Mouse (Mus musculus): ENCODE data around the gene Papolb. TPM values are rescaled to one million over a fixed set of nuclear protein-coding genes. Genes with fewer than 3 reads are reported as not detected.
A peak's percentile ranks its signal among the peaks of the same experiment; 100 is the strongest.

Papolb gene
- polyA plus RNA-seq, 1 experiment from 2014 or later = 0.12 TPM

- 32% methylated on average over 15 of the region's 15 CpGs for WGBS
- H3K4me1 ChIP-seq (ENCODE audit: insufficient read depth, low read depth, low read length) = 0 out of 2 replicates have a peak, but pooled peaks cover 3% of the 10 kb centered on the region
- 0 out of 2 replicates have a peak overlapping the region, but pooled peaks have one; percentile 12 for H3K4me2 ChIP-seq (replicated peaks; ENCODE audit: low read depth, low read length)
- TF ChIP-seq EP300 (IDR thresholded peaks at IDR 0.05) (peak; percentile 47; the same call in 1 of the 2 replicates), CTCF (IDR thresholded peaks at IDR 0.05) (no peak)
- no peak overlapping the region for H3K9ac ChIP-seq (replicated peaks; ENCODE audit: low read depth)
- DNase-seq (ENCODE audit: low spot score) = peak; percentile 18
- no peaks in the 10 kb centered on the region for H3K27me3 ChIP-seq (replicated peaks; ENCODE audit: insufficient read depth, low read length)
- peak; percentile 59 for ATAC-seq
- H3K27ac ChIP-seq (ENCODE audit: low read length) = peak overlapping the region; percentile 27; the same call in 1 of the 2 replicates
- H3K9me3 ChIP-seq (ENCODE audit: low read length) = no peaks in the 10 kb centered on the region
- H3K4me3 ChIP-seq (ENCODE audit: low read depth, low read length) = no peak overlapping the region
- H3K36me3 ChIP-seq (ENCODE audit: insufficient read depth, low read length) = no peaks in the 10 kb centered on the region
Measured at GRCm38 (mm10) chr5:142509141-142510060, 20.5 kb downstream of the Papolb start.

GRCm38 (mm10) chr5:142505695-142506423, 24.0 kb downstream of the Papolb start:
- no peak for ATAC-seq
- 0 out of 2 replicates have a peak, but pooled peaks cover 3% of the 10 kb centered on the region for H3K4me1 ChIP-seq (ENCODE audit: insufficient read depth, low read depth, low read length)
- H3K9me3 ChIP-seq (ENCODE audit: low read length) = no peaks in the 10 kb centered on the region
- H3K4me3 ChIP-seq (ENCODE audit: low read depth, low read length) = no peak overlapping the region
- no peak overlapping the region for H3K4me2 ChIP-seq (replicated peaks; ENCODE audit: low read depth, low read length)
- no peaks in the 10 kb centered on the region for H3K27me3 ChIP-seq (replicated peaks; ENCODE audit: insufficient read depth, low read length)
- DNase-seq (ENCODE audit: low spot score) = peak; percentile 14
- TF ChIP-seq CTCF (IDR thresholded peaks at IDR 0.05) (peak; percentile 80), EP300 (IDR thresholded peaks at IDR 0.05) (no peak)
- no peak overlapping the region for H3K9ac ChIP-seq (replicated peaks; ENCODE audit: low read depth)
- no peaks in the 10 kb centered on the region for H3K36me3 ChIP-seq (ENCODE audit: insufficient read depth, low read length)
- no peak overlapping the region for H3K27ac ChIP-seq (ENCODE audit: low read length)
- WGBS = 51% methylated on average over 3 of the region's 3 CpGs

- H3K4me1 ChIP-seq (ENCODE audit: insufficient read depth, low read depth, low read length) = 0 out of 2 replicates have a peak, but pooled peaks cover under 1% of the 10 kb centered on the region
- DNase-seq (ENCODE audit: low spot score) = no peak
- no peaks in the 10 kb centered on the region for H3K9me3 ChIP-seq (ENCODE audit: low read length)
- no peak overlapping the region for H3K4me2 ChIP-seq (replicated peaks; ENCODE audit: low read depth, low read length)
- no peak for TF ChIP-seq EP300 (IDR thresholded peaks at IDR 0.05)
- no peak for TF ChIP-seq CTCF (IDR thresholded peaks at IDR 0.05)
- no peak for ATAC-seq
- H3K9ac ChIP-seq (replicated peaks; ENCODE audit: low read depth) = no peak overlapping the region
- no peak overlapping the region for H3K27ac ChIP-seq (ENCODE audit: low read length)
- no peak overlapping the region for H3K4me3 ChIP-seq (ENCODE audit: low read depth, low read length)
- WGBS = 66% methylated on average over 3 of the region's 3 CpGs
- H3K36me3 ChIP-seq (ENCODE audit: insufficient read depth, low read length) = no peaks in the 10 kb centered on the region
- no peaks in the 10 kb centered on the region for H3K27me3 ChIP-seq (replicated peaks; ENCODE audit: insufficient read depth, low read length)
Measured at GRCm38 (mm10) chr5:142504175-142504574, 25.7 kb downstream of the Papolb start.

GRCm38 (mm10) chr5:142502414-142502813, 27.5 kb downstream of the Papolb start:
- 2% methylated on average over 3 of the region's 3 CpGs for WGBS
- Histone ChIP-seq H3K27me3 (replicated peaks; ENCODE audit: insufficient read depth, low read length) (no peaks in the 10 kb centered on the region), H3K4me2 (replicated peaks; ENCODE audit: low read depth, low read length) (no peak overlapping the region), H3K4me1 (ENCODE audit: insufficient read depth, low read depth, low read length) (no peaks in the 10 kb centered on the region), H3K9me3 (ENCODE audit: low read length) (no peaks in the 10 kb centered on the region), H3K36me3 (ENCODE audit: insufficient read depth, low read length) (no peaks in the 10 kb centered on the region), H3K9ac (replicated peaks; ENCODE audit: low read depth) (no peak overlapping the region), H3K27ac (ENCODE audit: low read length) (no peak overlapping the region), H3K4me3 (ENCODE audit: low read depth, low read length) (no peak overlapping the region)
- DNase-seq (ENCODE audit: low spot score) = peak; percentile 96
- ATAC-seq = peak; percentile 93
- TF ChIP-seq EP300 (IDR thresholded peaks at IDR 0.05) (no peak), CTCF (IDR thresholded peaks at IDR 0.05) (peak; percentile 93)

- no peaks in the 10 kb centered on the region for H3K36me3 ChIP-seq (ENCODE audit: insufficient read depth, low read length)
- no peak overlapping the region for H3K4me3 ChIP-seq (ENCODE audit: low read depth, low read length)
- DNase-seq (ENCODE audit: low spot score) (no peak), ATAC-seq (no peak)
- no peaks in the 10 kb centered on the region for H3K9me3 ChIP-seq (ENCODE audit: low read length)
- H3K27ac ChIP-seq (ENCODE audit: low read length) = no peak overlapping the region
- WGBS = 70% methylated on average over 10 of the region's 10 CpGs
- H3K27me3 ChIP-seq (replicated peaks; ENCODE audit: insufficient read depth, low read length) = no peaks in the 10 kb centered on the region
- H3K4me1 ChIP-seq (ENCODE audit: insufficient read depth, low read depth, low read length) = no peaks in the 10 kb centered on the region
- no peak overlapping the region for H3K4me2 ChIP-seq (replicated peaks; ENCODE audit: low read depth, low read length)
- TF ChIP-seq CTCF (IDR thresholded peaks at IDR 0.05) = no peak
- TF ChIP-seq EP300 (IDR thresholded peaks at IDR 0.05) = no peak
- no peak overlapping the region for H3K9ac ChIP-seq (replicated peaks; ENCODE audit: low read depth)
Measured at GRCm38 (mm10) chr5:142500918-142501317, 29.0 kb downstream of the Papolb start.

- peak; percentile 58 for DNase-seq (ENCODE audit: low spot score)
- H3K9ac ChIP-seq (replicated peaks; ENCODE audit: low read depth) = no peak overlapping the region
- ATAC-seq = peak; percentile 34; the same call in 1 of the 2 replicates
- no peak overlapping the region for H3K27ac ChIP-seq (ENCODE audit: low read length)
- H3K36me3 ChIP-seq (ENCODE audit: insufficient read depth, low read length) = no peaks in the 10 kb centered on the region
- no peak overlapping the region for H3K4me3 ChIP-seq (ENCODE audit: low read depth, low read length)
- 32% methylated on average over 3 of the region's 3 CpGs for WGBS
- H3K9me3 ChIP-seq (ENCODE audit: low read length) = no peaks in the 10 kb centered on the region
- no peaks in the 10 kb centered on the region for H3K4me1 ChIP-seq (ENCODE audit: insufficient read depth, low read depth, low read length)
- peak; percentile 80 for TF ChIP-seq CTCF (IDR thresholded peaks at IDR 0.05)
- TF ChIP-seq EP300 (IDR thresholded peaks at IDR 0.05) = no peak
- no peak overlapping the region for H3K4me2 ChIP-seq (replicated peaks; ENCODE audit: low read depth, low read length)
- H3K27me3 ChIP-seq (replicated peaks; ENCODE audit: insufficient read depth, low read length) = no peaks in the 10 kb centered on the region
Measured at GRCm38 (mm10) chr5:142498964-142499363, 30.9 kb downstream of the Papolb start.
